Mouse (Mus musculus) neural tube, embryonic 13.5 days (tissue): ENCODE results near the gene Cryba1. TPM values are rescaled to one million over a fixed set of nuclear protein-coding genes. Genes with fewer than 3 reads are reported as not detected.
"Not testable (repeated sequence)": the region's sequence is repeated elsewhere in the genome, so short reads cannot be mapped to it uniquely, and the experiment has no call there.

Experiments used
- ATAC-seq: fragments of 200-750 bp; cut with Nextera tagmentation; 2 replicates; pipeline ENCODE4 v1.8.0; 2017; ENCODE audit warnings: low read depth, mild to moderate bottlenecking, moderate TSS enrichment, moderate library complexity
- H3K27ac ChIP-seq: fragments of 300-500 bp; sonication (generic); replicated peaks from 2 replicates; pipeline ENCODE4 v1.5.1; 2015; ENCODE audit warnings: moderate library complexity, mild to moderate bottlenecking, inconsistent platforms
- H3K27me3 ChIP-seq: fragments of 300-500 bp; sonication (generic); 2 replicates; pipeline ENCODE4 v1.6.1; 2015; ENCODE audit warnings: mild to moderate bottlenecking, inconsistent platforms
- H3K36me3 ChIP-seq: fragments of 300-500 bp; sonication (generic); 2 replicates; pipeline ENCODE4 v1.6.1; 2015; ENCODE audit warnings: mild to moderate bottlenecking, inconsistent platforms
- H3K4me1 ChIP-seq: fragments of 300-500 bp; sonication (generic); replicated peaks from 2 replicates; pipeline ENCODE4 v1.6.1; 2015; ENCODE audit warnings: inconsistent platforms
- H3K4me2 ChIP-seq: fragments of 300-500 bp; sonication (generic); 2 replicates; pipeline ENCODE4 v1.6.1; 2015; ENCODE audit warnings: inconsistent platforms, mild to moderate bottlenecking, moderate library complexity
- H3K4me3 ChIP-seq: fragments of 300-500 bp; sonication (generic); 2 replicates; pipeline ENCODE4 v1.5.1; 2015; ENCODE audit warnings: mild to moderate bottlenecking, inconsistent platforms
- H3K9ac ChIP-seq: fragments of 300-500 bp; sonication (generic); 2 replicates; pipeline ENCODE4 v1.6.1; 2015; ENCODE audit warnings: moderate library complexity, mild to moderate bottlenecking, inconsistent platforms
- H3K9me3 ChIP-seq: fragments of 300-500 bp; sonication (generic); 2 replicates; pipeline ENCODE4 v1.6.1; 2016; ENCODE audit warnings: inconsistent platforms
- WGBS: fragments of 180-500 bp; shearing (Covaris S2); methylation state at CpG from one replicate; pipeline ENCODE4 v1.1.7; 2015; 5-methylcytosine and 5-hydroxymethylcytosine counted together
- polyA plus RNA-seq: library from polyadenylated mRNA; unstranded; fragments of >200 nt; fragmentation: Nextera tagmentation; extraction: Ambion mirVana; gene quantifications from 2 replicates; pipeline ENCODE4 v1.2.1, GENCODE M21; 2015

Gene Cryba1
- polyA plus RNA-seq, 1 experiment from 2014 or later: 4.2 TPM

DNA sequence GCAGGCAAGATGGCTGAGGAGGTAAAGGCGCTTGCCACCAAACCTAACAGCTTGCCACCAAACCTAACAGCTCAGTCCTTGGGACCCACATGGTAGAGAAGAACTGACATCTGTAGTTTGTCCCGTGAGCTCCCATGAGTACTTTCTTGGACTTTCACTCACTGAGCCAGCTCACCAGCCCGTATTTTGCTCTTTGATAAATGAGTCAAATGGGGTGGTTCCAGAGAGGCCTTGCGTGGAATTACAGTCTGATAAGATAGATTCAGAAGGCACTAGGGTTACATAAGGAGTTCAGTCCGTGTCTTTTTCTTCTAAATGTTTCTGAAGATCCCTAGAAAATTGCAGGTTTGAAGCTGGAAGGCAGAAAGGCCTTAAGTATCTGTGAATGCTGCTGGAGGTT, 27.4 kb upstream of the Cryba1 start:
- Histone ChIP-seq H3K4me1 (no peaks in the 10 kb centered on the region), H3K9ac (no peak overlapping the region), H3K27ac (no peak overlapping the region), H3K9me3 (no peaks in the 10 kb centered on the region), H3K4me2 (no peak overlapping the region), H3K27me3 (no peaks in the 10 kb centered on the region), H3K36me3 (no peaks in the 10 kb centered on the region), H3K4me3 (no peak overlapping the region)
- no peak for ATAC-seq
- WGBS: 82% methylated on average over 5 of the region's 5 CpGs

DNA sequence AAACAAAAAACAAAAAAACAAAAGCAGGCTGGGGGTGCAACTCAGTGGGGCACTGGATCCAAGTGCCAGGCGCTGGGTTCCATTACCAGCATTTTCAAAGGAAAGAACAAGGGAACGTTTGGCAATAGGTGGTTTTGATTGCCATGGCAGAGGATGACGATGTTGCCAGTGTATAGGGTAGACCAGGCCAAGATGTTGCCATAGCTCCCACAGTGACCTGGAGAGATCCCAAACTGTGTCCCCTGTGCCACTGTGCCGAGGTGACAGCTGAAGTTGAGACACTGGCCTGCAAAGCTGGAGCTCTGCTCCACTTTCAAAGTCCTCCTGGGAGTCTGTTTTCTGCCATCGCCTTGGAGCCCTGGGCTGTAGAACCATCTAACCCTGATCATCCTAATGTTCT, 23.9 kb upstream of the Cryba1 start:
- ATAC-seq: no peak
- Histone ChIP-seq H3K4me3 (no peak overlapping the region), H3K27me3 (no peaks in the 10 kb centered on the region), H3K4me1 (no peaks in the 10 kb centered on the region), H3K9ac (no peak overlapping the region), H3K27ac (no peak overlapping the region), H3K36me3 (no peaks in the 10 kb centered on the region), H3K9me3 (no peaks in the 10 kb centered on the region), H3K4me2 (no peak overlapping the region)
- 89% methylated on average over 5 of the region's 5 CpGs for WGBS

DNA sequence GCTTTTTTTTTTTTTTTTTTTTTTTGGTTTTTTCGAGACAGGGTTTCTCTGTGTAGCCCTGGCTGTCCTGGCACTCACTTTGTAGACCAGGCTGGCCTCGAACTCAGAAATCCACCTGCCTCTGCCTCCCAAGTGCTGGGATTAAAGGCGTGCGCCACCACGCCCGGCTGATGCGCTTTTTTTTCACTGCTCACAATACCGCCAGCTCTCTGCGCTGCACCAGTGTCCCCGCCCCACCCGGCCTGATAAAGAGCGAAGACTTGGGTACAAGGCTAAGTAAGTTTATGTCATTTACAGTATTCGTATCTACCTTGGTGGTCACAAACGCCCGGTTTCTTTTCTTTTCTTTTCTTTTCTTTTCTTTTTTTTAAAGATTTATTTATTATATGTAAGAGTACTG, 22.0 kb upstream of the Cryba1 start:
- H3K4me2 ChIP-seq, H3K4me3 ChIP-seq, H3K4me1 ChIP-seq, H3K9me3 ChIP-seq, H3K9ac ChIP-seq, H3K36me3 ChIP-seq, ATAC-seq, H3K27me3 ChIP-seq, H3K27ac ChIP-seq: not testable (repeated sequence)
- 94% methylated on average over 14 of the region's 15 CpGs for WGBS

DNA sequence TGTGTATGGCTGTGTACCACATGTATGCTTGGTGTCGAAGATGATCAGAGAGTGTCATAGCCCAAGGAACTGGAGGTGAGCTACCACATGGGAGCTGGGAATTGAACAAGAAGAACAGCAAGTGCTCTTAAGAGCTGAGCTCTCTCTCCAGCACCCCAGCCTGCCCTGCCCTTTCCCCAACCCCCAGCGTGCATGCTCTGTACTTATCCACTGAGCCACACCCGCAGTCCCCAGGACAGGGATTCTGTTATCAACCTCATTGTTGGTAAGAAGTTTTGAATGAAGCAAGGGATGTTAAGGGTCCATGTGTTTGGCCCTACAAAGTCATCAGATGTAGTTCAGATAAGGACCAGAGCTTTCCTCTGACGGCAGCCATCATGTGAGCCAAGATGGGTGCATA, 21.6 kb upstream of the Cryba1 start:
- no peaks in the 10 kb centered on the region for H3K9me3 ChIP-seq
- no peak for ATAC-seq
- no peak overlapping the region for H3K27ac ChIP-seq
- no peaks in the 10 kb centered on the region for H3K27me3 ChIP-seq
- no peak overlapping the region for H3K4me3 ChIP-seq
- no peaks in the 10 kb centered on the region for H3K4me1 ChIP-seq
- no peaks in the 10 kb centered on the region for H3K36me3 ChIP-seq
- WGBS: 91% methylated on average over 4 of the region's 4 CpGs
- H3K9ac ChIP-seq: no peak overlapping the region
- H3K4me2 ChIP-seq: no peak overlapping the region

DNA sequence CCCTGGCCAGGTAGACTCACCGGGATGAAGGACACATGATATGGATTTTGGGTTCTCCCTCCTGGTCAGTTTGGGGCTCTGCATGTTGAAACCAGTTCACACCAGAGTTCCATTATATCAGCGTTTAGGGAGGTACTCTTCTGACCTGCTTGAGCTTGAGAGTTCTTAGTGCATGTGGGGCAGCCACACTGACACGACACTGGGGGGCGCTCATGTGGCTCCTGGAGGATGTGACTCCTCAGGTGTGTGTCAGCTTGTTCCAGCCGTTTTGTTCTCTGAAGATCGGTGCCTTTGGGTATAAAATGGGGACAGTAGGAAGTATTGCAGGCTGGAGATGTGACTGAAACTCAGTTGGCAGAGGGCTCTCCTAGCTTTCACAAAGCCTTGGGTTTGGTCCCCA, 18.9 kb upstream of the Cryba1 start:
- no peak overlapping the region for H3K4me3 ChIP-seq
- H3K27ac ChIP-seq: no peak overlapping the region
- ATAC-seq: no peak
- H3K9me3 ChIP-seq: no peaks in the 10 kb centered on the region
- H3K4me1 ChIP-seq: no peaks in the 10 kb centered on the region
- 38% methylated on average over 6 of the region's 6 CpGs for WGBS
- no peaks in the 10 kb centered on the region for H3K36me3 ChIP-seq
- no peak overlapping the region for H3K9ac ChIP-seq
- no peaks in the 10 kb centered on the region for H3K27me3 ChIP-seq
- H3K4me2 ChIP-seq: no peak overlapping the region

DNA sequence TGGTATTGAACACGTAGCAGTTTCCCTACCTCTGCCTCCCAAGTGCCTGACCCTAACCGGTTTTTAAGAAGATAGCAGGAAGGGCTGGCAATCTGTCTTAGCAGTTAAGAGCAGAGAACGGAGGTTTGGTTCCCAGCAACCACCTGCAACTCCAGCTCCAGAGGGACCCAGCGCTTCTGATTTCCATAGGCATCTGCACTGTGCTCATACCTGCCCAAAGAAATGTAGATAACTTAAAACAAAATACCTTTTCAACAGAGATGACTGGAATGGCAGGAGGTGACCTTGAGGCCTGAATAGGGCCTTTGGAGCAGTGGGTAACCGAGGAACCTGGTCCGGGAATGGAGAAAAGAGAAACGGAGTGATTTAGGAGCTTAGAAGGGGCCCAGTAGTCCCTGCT, 13.5 kb upstream of the Cryba1 start:
- Histone ChIP-seq H3K27me3 (no peaks in the 10 kb centered on the region), H3K4me3 (no peak overlapping the region), H3K27ac (no peak overlapping the region), H3K4me1 (no peaks in the 10 kb centered on the region), H3K4me2 (no peak overlapping the region), H3K36me3 (no peaks in the 10 kb centered on the region), H3K9me3 (no peaks in the 10 kb centered on the region), H3K9ac (no peak overlapping the region)
- whole genome bisulfite sequencing: 42% methylated on average over 7 of the region's 7 CpGs
- ATAC-seq: no peak

DNA sequence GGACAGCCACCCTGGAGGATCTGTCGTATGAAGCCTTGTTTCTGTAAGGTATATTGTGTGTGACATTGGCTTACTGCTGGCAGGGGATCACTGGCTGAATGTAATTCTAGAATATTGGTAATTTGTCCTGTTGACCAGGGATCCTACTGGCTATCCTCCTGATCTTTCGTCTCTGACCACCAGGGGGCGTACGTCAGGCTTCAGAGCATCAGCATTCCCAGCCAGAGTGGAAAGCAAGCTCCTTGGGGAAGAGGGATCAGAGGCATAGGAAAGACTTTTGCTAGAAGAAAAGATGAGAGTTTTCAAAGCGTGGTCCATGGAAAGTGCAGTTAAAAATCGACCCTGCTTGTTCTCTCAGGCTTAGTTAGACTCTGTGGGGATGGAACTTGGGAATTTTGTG, 12.2 kb upstream of the Cryba1 start:
- Histone ChIP-seq H3K27me3 (no peaks in the 10 kb centered on the region), H3K27ac (no peak overlapping the region), H3K9ac (no peak overlapping the region), H3K9me3 (no peaks in the 10 kb centered on the region), H3K4me3 (no peak overlapping the region), H3K4me2 (no peak overlapping the region), H3K4me1 (no peaks in the 10 kb centered on the region), H3K36me3 (no peaks in the 10 kb centered on the region)
- 2% methylated on average over 6 of the region's 6 CpGs for WGBS
- no peak for ATAC-seq

DNA sequence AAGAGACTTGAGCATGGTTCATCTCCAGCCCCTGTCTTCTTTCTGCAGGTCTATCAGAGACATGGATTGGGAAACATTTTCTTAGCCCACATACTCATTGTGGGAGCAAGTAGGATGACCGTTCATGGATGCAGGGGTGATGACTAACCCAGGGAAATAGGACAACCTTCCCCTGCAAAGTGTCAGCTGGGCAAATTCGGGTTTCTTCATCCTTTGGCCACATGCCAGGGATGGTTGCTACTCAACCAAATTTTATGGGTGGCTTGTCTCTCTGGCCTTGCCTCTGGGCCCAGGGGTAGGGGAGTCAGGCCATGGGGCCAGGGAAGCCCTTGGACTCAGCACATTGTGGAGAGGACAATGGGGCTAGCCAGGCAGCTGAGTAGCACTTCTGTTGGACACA, 3.5 kb upstream of the Cryba1 start:
- no peaks in the 10 kb centered on the region for H3K27me3 ChIP-seq
- peaks cover 12% of the 10 kb centered on the region; the same call in 1 of the 2 replicates for H3K4me1 ChIP-seq
- no peaks in the 10 kb centered on the region for H3K36me3 ChIP-seq
- no peaks in the 10 kb centered on the region for H3K9me3 ChIP-seq
- no peak overlapping the region for H3K4me3 ChIP-seq
- no peak overlapping the region for H3K4me2 ChIP-seq
- no peak for ATAC-seq
- H3K9ac ChIP-seq: no peak overlapping the region
- H3K27ac ChIP-seq: no peak overlapping the region
- WGBS: 47% methylated on average over 2 of the region's 2 CpGs

DNA sequence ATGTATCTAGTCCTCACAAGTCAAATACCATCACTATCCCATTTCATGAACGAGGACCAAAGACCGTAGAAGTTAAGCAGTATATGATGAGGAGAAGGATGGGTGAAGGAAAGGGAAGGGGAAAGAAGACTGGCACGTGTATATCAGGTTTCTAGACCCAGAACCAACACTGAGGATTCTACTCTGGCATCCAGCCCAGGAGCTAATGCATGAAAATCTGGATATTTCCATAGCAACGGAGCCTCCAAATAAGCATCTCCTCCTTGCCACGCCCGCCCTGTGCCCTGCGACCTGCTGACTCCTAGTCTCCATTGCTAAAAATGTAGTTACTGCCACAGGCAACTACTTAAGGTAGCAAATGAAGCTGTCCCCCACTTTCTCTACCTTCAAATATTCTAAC, 317 bp downstream of the Cryba1 start:
- H3K4me3 ChIP-seq: no peak overlapping the region
- H3K27me3 ChIP-seq: no peaks in the 10 kb centered on the region
- H3K4me1 ChIP-seq: peaks cover 12% of the 10 kb centered on the region; the same call in 1 of the 2 replicates
- H3K9me3 ChIP-seq: no peaks in the 10 kb centered on the region
- H3K9ac ChIP-seq: no peak overlapping the region
- H3K4me2 ChIP-seq: no peak overlapping the region
- no peaks in the 10 kb centered on the region for H3K36me3 ChIP-seq
- no peak overlapping the region for H3K27ac ChIP-seq
- 74% methylated on average over 7 of the region's 7 CpGs for WGBS
- ATAC-seq: no peak

DNA sequence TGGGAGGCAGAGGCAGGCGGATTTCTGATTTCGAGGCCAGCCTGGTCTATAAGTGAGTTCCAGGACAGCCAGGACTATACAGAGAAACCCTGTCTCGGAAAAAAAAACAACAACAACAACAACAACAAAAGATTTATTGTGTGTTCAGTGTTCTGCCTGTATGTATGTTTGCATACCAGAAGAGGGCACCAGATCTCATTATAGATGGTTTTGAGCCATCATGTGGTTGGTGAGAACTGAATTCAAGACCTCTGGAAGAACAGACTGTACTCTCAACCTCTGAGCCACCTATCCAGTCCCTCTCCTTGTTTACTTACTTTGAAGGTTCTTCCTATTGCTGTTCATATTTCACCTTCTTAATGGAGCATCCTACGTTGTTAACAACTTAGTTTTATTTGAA, 3.7 kb downstream of the Cryba1 start:
- Histone ChIP-seq H3K9me3 (no peaks in the 10 kb centered on the region), H3K4me2 (no peak overlapping the region), H3K36me3 (no peaks in the 10 kb centered on the region), H3K4me3 (no peak overlapping the region), H3K27me3 (no peaks in the 10 kb centered on the region), H3K9ac (no peak overlapping the region), H3K27ac (no peak overlapping the region), H3K4me1 (peaks cover 4% of the 10 kb centered on the region; the same call in 1 of the 2 replicates)
- whole genome bisulfite sequencing: 89% methylated on average over 4 of the region's 4 CpGs
- ATAC-seq: no peak

DNA sequence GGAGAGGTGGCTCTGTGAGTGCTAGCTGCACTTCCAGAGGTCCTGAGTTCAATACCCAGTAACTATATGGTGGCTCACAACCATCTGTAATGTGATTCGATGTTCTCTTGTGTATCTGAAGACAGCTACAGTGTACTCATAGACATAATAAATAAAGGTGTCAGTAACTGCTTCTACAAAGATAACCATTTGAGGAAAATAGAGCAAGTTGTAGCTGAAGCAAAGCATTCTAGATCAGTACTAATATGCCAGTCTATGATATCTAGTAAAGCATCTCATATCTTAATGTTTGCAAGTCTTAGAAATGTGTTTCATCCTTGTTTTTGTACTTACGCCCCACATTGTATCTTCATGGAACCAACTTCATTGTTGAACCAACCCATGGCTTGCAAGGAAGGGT, 6.0 kb downstream of the Cryba1 start:
- ATAC-seq: no peak
- Histone ChIP-seq H3K9me3 (no peaks in the 10 kb centered on the region), H3K27me3 (no peaks in the 10 kb centered on the region), H3K4me1 (no peaks in the 10 kb centered on the region), H3K36me3 (no peaks in the 10 kb centered on the region; the same call in 1 of the 2 replicates), H3K9ac (no peak overlapping the region), H3K4me3 (no peak overlapping the region), H3K4me2 (no peak overlapping the region), H3K27ac (no peak overlapping the region)
- WGBS: 92% methylated on average over 2 of the region's 2 CpGs

DNA sequence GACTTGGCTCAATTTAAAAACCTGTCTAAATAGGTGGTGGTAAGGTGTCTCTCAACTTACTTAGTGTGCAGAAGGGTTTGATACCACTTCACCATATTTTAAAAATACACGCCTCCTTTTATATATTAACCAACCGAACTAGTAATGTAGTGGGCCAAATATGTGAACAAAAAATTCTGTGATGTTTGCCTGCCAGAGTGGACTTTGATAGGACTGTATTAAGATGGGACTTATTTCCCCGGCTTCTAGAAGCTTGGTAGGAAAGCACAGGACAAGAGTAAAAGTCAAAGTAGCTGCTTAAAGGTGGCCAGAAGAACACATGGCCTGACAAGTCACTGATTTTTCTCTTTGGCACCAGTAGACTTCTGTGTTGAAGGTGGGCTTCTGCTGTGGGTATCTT, 11.3 kb downstream of the Cryba1 start:
- H3K4me2 ChIP-seq: no peak overlapping the region
- WGBS: 96% methylated on average over 3 of the region's 3 CpGs
- H3K9me3 ChIP-seq: no peaks in the 10 kb centered on the region
- H3K36me3 ChIP-seq: peaks cover 6% of the 10 kb centered on the region; the same call in 1 of the 2 replicates
- ATAC-seq: no peak
- H3K9ac ChIP-seq: no peak overlapping the region
- H3K27me3 ChIP-seq: no peaks in the 10 kb centered on the region
- no peaks in the 10 kb centered on the region for H3K4me1 ChIP-seq
- no peak overlapping the region for H3K4me3 ChIP-seq
- H3K27ac ChIP-seq: no peak overlapping the region

DNA sequence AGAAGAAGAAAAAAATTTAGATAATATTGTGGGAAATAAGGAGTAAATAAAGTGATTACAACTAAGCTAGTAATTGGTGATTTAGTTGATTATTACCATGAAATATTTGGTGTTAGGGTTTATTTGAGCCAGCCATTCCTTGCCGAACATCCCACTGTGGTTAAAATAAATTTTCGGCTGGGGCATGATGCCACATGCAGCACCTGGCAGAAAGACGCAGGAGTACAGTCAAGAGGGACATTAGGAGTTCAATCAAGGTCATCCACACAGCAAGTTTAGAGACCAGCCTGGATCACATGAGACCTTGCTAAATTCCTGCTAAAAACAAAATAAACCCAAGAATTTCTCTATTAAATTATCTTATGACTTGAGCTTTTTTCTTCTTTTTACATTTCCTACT, 16.0 kb downstream of the Cryba1 start:
- Histone ChIP-seq H3K9ac (no peak overlapping the region), H3K4me1 (no peaks in the 10 kb centered on the region), H3K4me3 (no peak overlapping the region), H3K4me2 (no peak overlapping the region), H3K36me3 (peaks cover 35% of the 10 kb centered on the region; the same call in 1 of the 2 replicates), H3K9me3 (no peaks in the 10 kb centered on the region), H3K27me3 (no peaks in the 10 kb centered on the region), H3K27ac (no peak overlapping the region)
- ATAC-seq: no peak
- WGBS: 79% methylated on average over 3 of the region's 3 CpGs
